Mouse (Mus musculus) urinary bladder, postnatal 0 days (tissue): Measurements from ENCODE around the gene Pakap. TPM values are rescaled to one million over a fixed set of nuclear protein-coding genes. Genes with fewer than 3 reads are reported as not detected.

ENCODE experiments used
- polyA plus RNA-seq: library from polyadenylated mRNA; unstranded; fragments of >200 nt; fragmentation: Nextera tagmentation; extraction: Ambion mirVana; gene quantifications from 2 replicates; pipeline ENCODE4 v1.2.1, GENCODE M21; 2015

The Pakap gene
- polyA plus RNA-seq = 36.6 and 51.3 TPM in 2 replicates

DNA sequence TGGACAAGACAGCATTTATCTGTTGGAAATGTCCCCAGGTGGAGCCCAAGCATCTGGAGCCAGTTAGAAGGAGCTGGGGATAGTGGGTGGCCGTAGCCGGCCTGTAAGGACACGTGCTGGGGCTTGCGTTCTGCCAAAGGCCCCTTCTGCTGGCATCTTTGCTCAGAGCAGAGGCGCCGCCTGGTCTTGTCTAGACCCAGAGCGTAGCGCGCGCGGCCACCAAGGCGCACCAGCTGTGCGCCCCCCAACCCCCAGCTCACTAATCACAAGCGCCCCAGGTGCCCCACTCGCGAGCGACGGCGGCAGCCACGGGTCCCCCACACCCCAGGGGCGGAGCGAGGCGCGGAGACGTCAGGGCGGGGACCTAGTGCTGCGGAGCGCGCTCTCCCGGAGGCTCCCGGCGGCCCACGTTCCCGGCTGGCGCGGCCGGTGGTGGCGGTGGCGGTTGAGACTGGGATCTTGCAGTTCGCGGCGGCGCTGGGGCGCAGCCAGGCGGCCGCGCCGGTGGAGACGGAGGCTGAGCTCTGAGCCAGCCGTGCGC lies at the start of gene Pakap:
Pakap (plus strand) TSS at position 514 of the 541 bp plus-strand sequence.

GRCm38 (mm10) chr4:57717354-57717753 lies 149.4 kb downstream of the Pakap start, which contains the start of gene Akap2:
Gene Akap2 (plus strand): TSS chr4:57717657.

DNA sequence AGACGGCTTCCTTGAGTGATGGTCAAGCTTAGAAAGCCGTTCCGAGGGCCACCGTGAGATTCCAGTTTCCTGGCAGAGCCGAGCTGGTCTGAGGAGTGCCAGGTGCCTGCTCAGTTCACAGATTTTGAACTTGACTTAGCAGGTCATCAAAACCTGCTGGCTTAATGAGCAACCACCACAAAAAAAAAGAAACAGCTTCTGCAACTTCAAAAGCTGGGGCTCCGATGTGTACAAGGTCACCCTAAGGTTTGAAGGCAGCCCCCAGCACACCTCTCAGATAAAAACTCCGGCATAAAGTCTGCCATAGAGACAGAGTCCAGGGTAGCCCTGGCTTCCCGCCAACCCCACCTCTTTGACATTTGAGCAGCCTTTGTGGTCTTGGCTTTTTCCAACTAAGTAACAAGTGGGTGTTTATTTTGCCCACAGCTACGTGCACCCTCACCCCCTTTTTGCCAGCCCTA lies 348.3 kb downstream of the Pakap start, which contains the start of gene D630039A03Rik:
D630039A03Rik (minus strand) TSS at position 97 of the 461 bp plus-strand sequence.

Other genes with a start within 250 kb of the Pakap start
- gene Palm2, start 133.9 kb upstream of the Pakap start, polyA plus RNA-seq = 2.7 and 3.7 TPM in 2 replicates
- gene Akap2, start 149.5 kb downstream of the Pakap start, polyA plus RNA-seq = 32.9 and 43.6 TPM in 2 replicates